Mouse (Mus musculus) myocyte (in vitro differentiated cells): ENCODE results near the gene Adcy1.

ENCODE experiments used
- CEBPB ChIP-seq: IDR thresholded peaks from 2 replicates; pipeline ENCODE4 v1.6.1; 2011; ENCODE audit warnings: mild to moderate bottlenecking, moderate library complexity; ENCODE audit not compliant: poor library complexity, insufficient read depth, severe bottlenecking
- E2F4 ChIP-seq: IDR thresholded peaks from one replicate; pipeline ENCODE4 v1.6.1; 2011; ENCODE audit warnings: mild to moderate bottlenecking, control low read depth, moderate library complexity; ENCODE audit not compliant: insufficient read depth
- MAX ChIP-seq: IDR thresholded peaks from one replicate; pipeline ENCODE4 v1.6.1; 2011; ENCODE audit warnings: low read depth, mild to moderate bottlenecking, control low read depth
- POLR2A ChIP-seq: IDR thresholded peaks from one replicate; pipeline ENCODE4 v1.6.1; 2011; ENCODE audit warnings: low read depth, mild to moderate bottlenecking, control low read depth, moderate library complexity; ENCODE audit not compliant: insufficient read length
- POLR2AphosphoS2 ChIP-seq: IDR thresholded peaks from one replicate; pipeline ENCODE4 v1.6.1; 2011; ENCODE audit warnings: low read depth, control low read depth; ENCODE audit not compliant: insufficient read length
- SRF ChIP-seq: IDR thresholded peaks from one replicate; pipeline ENCODE4 v1.6.1; 2011; ENCODE audit warnings: low read depth; ENCODE audit not compliant: control insufficient read depth, insufficient read length
- TCF12 ChIP-seq: IDR thresholded peaks from one replicate; pipeline ENCODE4 v1.6.1; 2011; ENCODE audit warnings: mild to moderate bottlenecking, control low read depth; ENCODE audit not compliant: poor library complexity, insufficient read depth, severe bottlenecking
- TCF3 ChIP-seq: IDR thresholded peaks from one replicate; pipeline ENCODE4 v1.6.1; 2011; ENCODE audit warnings: low read depth, control low read depth; ENCODE audit not compliant: insufficient read length
- USF1 ChIP-seq: IDR thresholded peaks from one replicate; pipeline ENCODE4 v1.6.1; 2011; ENCODE audit warnings: low read depth, mild to moderate bottlenecking, control low read depth, moderate library complexity

DNA sequence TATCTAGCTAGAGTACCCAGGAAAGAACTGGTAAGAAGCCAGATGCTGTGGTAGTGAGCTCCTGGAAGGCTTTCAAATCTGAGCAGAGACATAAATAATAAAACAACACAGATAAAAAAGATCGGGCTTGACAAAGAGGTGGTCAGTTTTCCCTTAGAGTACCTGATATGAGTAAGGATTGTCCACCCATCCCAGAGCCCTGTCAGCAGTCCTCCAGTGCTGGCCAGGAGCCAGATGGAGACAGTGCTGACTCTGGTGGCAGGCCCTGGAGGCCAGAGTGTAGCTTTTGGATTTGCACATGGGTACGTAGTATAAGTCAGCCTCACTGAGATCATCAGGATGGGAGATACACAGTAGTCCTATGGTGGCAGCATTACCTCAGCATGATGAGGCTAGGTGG is 16.1 kb upstream of the Adcy1 start:
- no peak for TF ChIP-seq POLR2A
- no peak for TF ChIP-seq MAX
- TF ChIP-seq USF1 = no peak
- no peak for TF ChIP-seq E2F4
- no peak for TF ChIP-seq POLR2AphosphoS2
- no peak for TF ChIP-seq SRF
- no peak for TF ChIP-seq CEBPB
- TF ChIP-seq TCF12 = no peak
- TF ChIP-seq TCF3 = no peak
